Mouse (Mus musculus) layer of hippocampus, postnatal 10 days (tissue): ENCODE results near the gene Gga2. TPM values are rescaled to one million over a fixed set of nuclear protein-coding genes. Genes with fewer than 3 reads are reported as not detected.
A peak's percentile ranks its signal among the peaks of the same experiment; 100 is the strongest.

Experiments
- DNase-seq, 2 experiments: peaks; one replicate each; pipeline ENCODE4 v3.0.0; 2021; ENCODE audit warnings: low spot score in 2 of 2
- total RNA-seq, 2 experiments: library from RNA; stranded (reverse); gene quantifications; 2 replicates each; pipeline ENCODE4 v1.2.3; 2021

The Gga2 gene
- total RNA-seq, 2 experiments from 2014 or later: 34.1 to 36.0 TPM

DNA sequence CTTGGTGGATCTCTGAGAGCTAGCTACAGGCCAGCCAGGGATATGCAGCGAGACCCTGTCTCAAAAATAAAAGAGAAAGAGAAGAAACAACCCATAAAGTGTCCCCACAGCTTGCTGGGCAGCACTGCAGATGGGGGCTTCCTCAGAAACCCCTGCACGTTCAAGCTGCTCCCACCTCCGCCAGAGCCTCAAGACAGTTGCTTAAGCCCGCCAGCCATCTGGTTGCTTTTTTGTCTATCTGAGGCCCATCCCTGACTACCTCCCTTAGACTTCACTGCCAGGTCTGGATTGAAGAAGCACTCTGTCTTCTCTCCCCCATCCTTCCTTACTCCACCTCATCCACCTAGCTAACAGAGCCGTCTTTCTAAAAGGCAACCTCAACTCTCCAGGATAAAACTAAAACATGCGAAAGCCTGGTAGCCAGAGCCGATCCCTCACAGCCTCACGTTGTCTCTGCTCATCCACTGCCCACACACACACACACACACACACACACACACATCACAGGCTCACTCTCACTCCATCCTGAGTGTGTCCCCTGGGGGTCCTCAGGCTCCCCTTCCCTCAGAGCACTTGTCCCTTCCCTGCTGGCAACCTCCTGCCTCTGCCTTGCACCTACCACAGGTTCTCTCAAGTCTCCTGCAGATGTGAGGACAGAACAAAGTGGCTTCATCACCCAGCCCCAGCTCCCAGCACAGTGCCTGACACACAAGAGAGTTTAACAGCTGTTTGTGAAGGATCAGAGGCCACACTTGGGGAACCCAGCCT lies 82.7 kb downstream of the Gga2 start:
- DNase-seq: no peak

DNA sequence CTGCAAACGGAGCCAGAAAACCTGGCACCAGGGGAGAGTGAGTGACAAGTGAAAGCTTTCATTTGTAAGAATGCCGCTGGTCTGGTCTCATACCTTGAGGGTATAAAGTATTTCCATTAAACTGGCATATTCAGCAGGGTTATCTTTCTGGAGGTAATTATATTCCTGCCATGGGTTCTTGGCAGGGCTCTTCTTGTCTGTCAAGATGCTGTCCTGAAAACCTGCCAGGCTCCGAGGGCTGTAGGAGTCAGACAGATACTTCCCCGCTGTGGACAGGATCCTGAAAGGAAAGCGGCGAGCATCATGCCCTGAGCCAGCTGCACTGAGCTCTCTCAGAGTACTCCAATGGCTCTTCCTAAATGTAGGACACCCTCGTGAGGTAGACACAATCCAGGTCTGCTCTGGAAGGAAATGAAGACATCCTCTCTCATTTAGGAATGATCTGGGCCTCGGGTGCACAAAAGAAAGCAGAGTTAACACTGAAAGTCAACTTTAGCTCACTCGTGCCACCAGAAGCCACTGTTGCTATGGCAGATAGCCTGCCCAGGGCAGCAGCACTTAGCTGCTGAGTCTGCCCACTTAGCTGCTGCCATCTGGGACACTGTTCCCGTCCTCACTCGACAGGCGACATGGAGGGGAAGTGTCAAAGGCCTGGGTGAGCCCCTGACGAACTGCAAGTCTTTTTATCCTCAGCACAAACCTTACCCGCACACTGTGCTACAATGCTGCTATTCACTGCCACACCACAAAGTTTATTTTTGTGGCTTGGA lies 84.0 kb downstream of the Gga2 start:
- DNase-seq: peak in 1 of 2 experiments; percentile 27

Other genes starting within 250 kb of the Gga2 start
- not detected for gene Scnn1b, start 156.2 kb downstream of the Gga2 start, total RNA-seq
- gene Cog7, start 39.5 kb downstream of the Gga2 start, total RNA-seq: 10 to 100 TPM; 33.7 to 34.6 TPM
- gene Ubfd1, start 46.0 kb upstream of the Gga2 start, total RNA-seq: 10 to 100 TPM; 71.6 to 71.8 TPM
- 1 to 10 TPM; 7.7 to 8.4 TPM for gene Ears2, start 46.0 kb upstream of the Gga2 start, total RNA-seq
- gene Ndufab1, start 80.7 kb upstream of the Gga2 start, total RNA-seq: 100 to 1,000 TPM; 291 to 298 TPM
- 1 to 10 TPM; 2.7 to 3.0 TPM for gene Palb2, start 111.8 kb upstream of the Gga2 start, total RNA-seq
- 100 to 1,000 TPM in 1 of 2 experiments, 10 to 100 TPM in 1; 89.0 to 106 TPM for gene Dctn5, start 111.8 kb upstream of the Gga2 start, total RNA-seq
- 1 to 10 TPM; 4.8 to 5.4 TPM for gene Plk1, start 138.2 kb upstream of the Gga2 start, total RNA-seq
- gene Ern2, start 165.0 kb upstream of the Gga2 start, total RNA-seq: 1 to 10 TPM in 1 of 2 experiments, under 1 TPM in 1; 0.89 to 1.2 TPM
- 1 to 10 TPM; 3.0 to 3.6 TPM for gene Chp2, start 198.3 kb upstream of the Gga2 start, total RNA-seq